Mouse (Mus musculus): ENCODE measurements around the gene Kcnk4. TPM values are rescaled to one million over a fixed set of nuclear protein-coding genes. Genes with fewer than 3 reads are reported as not detected.
A peak's percentile ranks its signal among the peaks of the same experiment; 100 is the strongest.

The Kcnk4 gene
- polyA plus RNA-seq, 1 experiment from 2014 or later, result 0.77 TPM

DNA sequence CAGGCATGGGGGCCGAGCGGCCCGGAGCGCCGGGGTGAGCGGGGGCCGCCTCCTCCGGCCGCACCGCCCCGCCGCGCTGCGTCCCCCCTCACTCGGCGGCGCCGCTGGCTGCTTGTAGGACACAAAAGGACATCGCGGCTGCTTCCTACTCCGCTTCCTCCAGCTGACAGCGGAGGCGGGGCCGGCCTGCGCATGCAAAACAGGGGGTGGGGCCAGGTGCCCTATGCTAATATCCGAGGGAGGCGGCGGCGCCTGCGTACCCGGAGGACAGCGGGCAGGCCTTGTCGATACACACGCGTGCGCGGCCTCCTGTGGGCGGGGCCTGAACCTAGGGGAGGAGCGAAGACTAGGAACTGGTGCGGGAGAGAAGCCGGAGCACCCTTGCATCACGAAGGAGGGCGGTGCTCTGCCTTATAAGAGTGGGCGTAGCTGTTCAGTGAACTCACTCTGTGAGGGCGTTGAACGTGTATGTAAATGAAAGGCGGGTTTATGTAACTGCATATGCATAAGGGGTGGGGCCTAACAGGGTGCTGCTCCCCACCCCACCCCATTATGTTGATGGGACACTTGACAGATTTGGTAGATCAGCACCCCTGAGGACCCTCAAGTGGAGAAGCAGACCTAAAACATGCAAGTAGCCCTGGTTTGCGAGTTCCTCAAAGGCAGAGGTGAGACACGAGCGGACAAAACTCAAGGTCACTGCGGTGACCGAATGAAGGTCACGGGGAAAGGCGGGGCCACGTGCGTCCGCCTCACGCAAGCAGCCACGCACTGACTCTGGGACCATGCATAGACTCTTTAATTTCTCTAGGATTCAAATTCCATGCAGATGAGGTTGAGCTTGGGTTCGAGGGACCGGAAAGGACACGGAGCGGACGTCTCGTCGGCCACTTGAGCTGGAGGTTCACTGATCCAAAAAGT is 12.4 kb downstream of the Kcnk4 start, which contains the start of gene Esrra:
TSS of gene Esrra (minus strand) at position 167 of the 921 bp plus-strand sequence.
- Histone ChIP-seq H3K9me3 (replicated peaks; ENCODE audit: control insufficient read depth, low read length) (no peaks in the 10 kb centered on the region), H3K4me2 (ENCODE audit: low read length) (peak within 1 kb of the TSS; percentile 95), H3K27me3 (replicated peaks; ENCODE audit: control insufficient read depth, insufficient read depth, low read length) (peaks cover 43% of the 10 kb centered on the region), H3K9ac (ENCODE audit: low read length) (peak within 1 kb of the TSS; percentile 88), H3K4me1 (ENCODE audit: control insufficient read depth, insufficient read depth, low read length) (peaks cover 19% of the 10 kb centered on the region), H3K4me3 (ENCODE audit: low read depth, low read length) (peak within 1 kb of the TSS; percentile 81), H3K36me3 (ENCODE audit: control insufficient read depth, insufficient read depth, low read length) (peaks cover 7% of the 10 kb centered on the region), H3K27ac (ENCODE audit: low read depth, low read length) (peak within 1 kb of the TSS; percentile 89)
- DNase-seq (ENCODE audit: low spot score) (peak; percentile 100), ATAC-seq (peak; percentile 95)
- WGBS, result under 1% methylated on average over 52 of the region's 66 CpGs

GRCm38 (mm10) chr19:6920741-6921636 is 13.3 kb downstream of the Kcnk4 start:
- WGBS, result 1% methylated on average over 33 of the region's 48 CpGs
- peak; percentile 53 for DNase-seq (ENCODE audit: low spot score)
- Histone ChIP-seq H3K4me1 (ENCODE audit: control insufficient read depth, insufficient read depth, low read length) (peaks cover 19% of the 10 kb centered on the region), H3K9me3 (replicated peaks; ENCODE audit: control insufficient read depth, low read length) (no peaks in the 10 kb centered on the region), H3K27ac (ENCODE audit: low read depth, low read length) (peak overlapping the region; percentile 89), H3K4me2 (ENCODE audit: low read length) (peak overlapping the region; percentile 95), H3K27me3 (replicated peaks; ENCODE audit: control insufficient read depth, insufficient read depth, low read length) (peaks cover 34% of the 10 kb centered on the region), H3K36me3 (ENCODE audit: control insufficient read depth, insufficient read depth, low read length) (peaks cover 7% of the 10 kb centered on the region), H3K9ac (ENCODE audit: low read length) (peak overlapping the region; percentile 88), H3K4me3 (ENCODE audit: low read depth, low read length) (peak overlapping the region; percentile 81)
- peak; percentile 13; the same call in 1 of the 2 replicates for ATAC-seq

DNA sequence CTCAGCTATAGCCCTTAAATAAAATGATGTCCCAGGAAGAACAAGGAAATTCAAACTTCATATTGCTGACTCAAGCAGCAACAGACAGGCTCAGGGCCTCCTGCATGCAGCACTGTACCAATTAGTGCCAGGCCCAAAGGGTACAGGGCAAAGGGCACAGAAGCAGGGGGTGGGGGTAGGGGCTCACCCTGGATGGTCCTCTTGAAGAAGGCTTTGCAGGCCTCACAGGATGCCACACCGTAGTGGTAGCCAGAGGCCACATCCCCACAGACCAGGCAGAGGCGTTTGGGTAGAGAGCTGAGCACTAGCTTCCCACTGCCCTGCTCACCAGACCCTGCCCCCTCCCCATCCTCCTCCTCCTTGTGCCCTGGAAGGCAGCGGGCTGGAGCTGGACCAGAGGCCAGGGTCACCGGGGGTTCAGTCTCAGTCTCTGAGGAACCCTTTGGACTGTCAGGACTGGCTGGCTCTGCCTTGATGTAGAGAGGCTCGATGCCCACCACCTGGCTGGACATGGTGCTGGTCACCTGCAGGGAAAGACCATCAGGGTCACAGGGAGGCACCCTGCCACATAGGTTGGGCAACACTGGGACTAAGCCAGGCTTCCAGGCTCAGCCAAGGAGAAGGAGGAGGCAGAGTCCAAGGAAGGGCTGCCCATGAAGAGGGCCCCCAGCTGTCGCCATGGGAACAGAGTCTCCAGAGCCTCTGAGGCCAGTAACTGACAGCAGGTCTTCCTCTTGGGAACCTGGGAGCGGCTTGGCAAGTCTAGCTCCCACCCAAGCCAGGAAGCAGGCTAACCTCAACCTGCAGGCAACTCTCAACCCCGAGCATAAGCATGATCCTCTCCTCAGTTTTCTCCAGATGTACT is 14.2 kb downstream of the Kcnk4 start:
- Histone ChIP-seq H3K36me3 (ENCODE audit: control insufficient read depth, insufficient read depth, low read length) (peaks cover 7% of the 10 kb centered on the region), H3K4me1 (ENCODE audit: control insufficient read depth, insufficient read depth, low read length) (peaks cover 19% of the 10 kb centered on the region), H3K4me2 (ENCODE audit: low read length) (peak overlapping the region; percentile 95), H3K9me3 (replicated peaks; ENCODE audit: control insufficient read depth, low read length) (no peaks in the 10 kb centered on the region), H3K4me3 (ENCODE audit: low read depth, low read length) (peak overlapping the region; percentile 81), H3K27ac (ENCODE audit: low read depth, low read length) (no peak overlapping the region), H3K27me3 (replicated peaks; ENCODE audit: control insufficient read depth, insufficient read depth, low read length) (peaks cover 25% of the 10 kb centered on the region), H3K9ac (ENCODE audit: low read length) (peak overlapping the region; percentile 88)
- ATAC-seq (no peak), DNase-seq (ENCODE audit: low spot score) (peak; percentile 16)
- WGBS, result 48% methylated on average over 8 of the region's 8 CpGs

GRCm38 (mm10) chr19:6919431-6919830 is 14.9 kb downstream of the Kcnk4 start:
- no peaks in the 10 kb centered on the region for H3K9me3 ChIP-seq (replicated peaks; ENCODE audit: control insufficient read depth, low read length)
- H3K4me3 ChIP-seq (ENCODE audit: low read depth, low read length), result no peak overlapping the region
- ATAC-seq, result no peak
- peaks cover 18% of the 10 kb centered on the region for H3K27me3 ChIP-seq (replicated peaks; ENCODE audit: control insufficient read depth, insufficient read depth, low read length)
- no peak overlapping the region for H3K27ac ChIP-seq (ENCODE audit: low read depth, low read length)
- no peak for DNase-seq (ENCODE audit: low spot score)
- H3K9ac ChIP-seq (ENCODE audit: low read length), result 0 out of 2 replicates have a peak overlapping the region, but pooled peaks have one; percentile 88
- H3K36me3 ChIP-seq (ENCODE audit: control insufficient read depth, insufficient read depth, low read length), result peaks cover 7% of the 10 kb centered on the region
- peaks cover 19% of the 10 kb centered on the region for H3K4me1 ChIP-seq (ENCODE audit: control insufficient read depth, insufficient read depth, low read length)
- H3K4me2 ChIP-seq (ENCODE audit: low read length), result no peak overlapping the region

DNA sequence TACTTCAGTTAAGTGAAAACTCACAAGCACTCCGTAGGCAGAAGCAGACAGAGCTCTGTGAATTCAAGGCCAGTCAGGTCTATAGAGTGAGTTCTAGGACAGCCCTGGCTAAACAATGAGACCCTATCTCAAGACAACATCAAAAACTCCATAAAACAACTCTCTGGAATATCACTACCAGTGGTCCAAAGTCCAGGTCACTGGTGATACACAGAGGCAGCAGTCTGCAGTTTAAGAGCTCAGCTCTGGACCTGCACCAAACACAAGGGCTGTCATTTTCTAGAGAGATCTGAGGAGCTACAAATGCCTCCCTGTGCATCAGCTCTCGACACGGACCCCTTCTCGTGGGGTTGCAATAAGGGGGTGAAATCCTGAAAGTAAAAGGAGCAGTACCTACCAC is 16.0 kb downstream of the Kcnk4 start:
- no peak for ATAC-seq
- no peak for DNase-seq (ENCODE audit: low spot score)
- WGBS, result 91% methylated on average over 4 of the region's 4 CpGs
- peaks cover 16% of the 10 kb centered on the region for H3K36me3 ChIP-seq (ENCODE audit: control insufficient read depth, insufficient read depth, low read length)
- H3K27me3 ChIP-seq (replicated peaks; ENCODE audit: control insufficient read depth, insufficient read depth, low read length), result peaks cover 8% of the 10 kb centered on the region
- no peak overlapping the region for H3K27ac ChIP-seq (ENCODE audit: low read depth, low read length)
- no peak overlapping the region for H3K4me3 ChIP-seq (ENCODE audit: low read depth, low read length)
- H3K9me3 ChIP-seq (replicated peaks; ENCODE audit: control insufficient read depth, low read length), result no peaks in the 10 kb centered on the region
- no peak overlapping the region for H3K4me2 ChIP-seq (ENCODE audit: low read length)
- no peak overlapping the region for H3K9ac ChIP-seq (ENCODE audit: low read length)
- peaks cover 19% of the 10 kb centered on the region for H3K4me1 ChIP-seq (ENCODE audit: control insufficient read depth, insufficient read depth, low read length)

GRCm38 (mm10) chr19:6916496-6916895 is 17.8 kb downstream of the Kcnk4 start:
- no peak overlapping the region for H3K4me3 ChIP-seq (ENCODE audit: low read depth, low read length)
- no peaks in the 10 kb centered on the region for H3K27me3 ChIP-seq (replicated peaks; ENCODE audit: control insufficient read depth, insufficient read depth, low read length)
- H3K9ac ChIP-seq (ENCODE audit: low read length), result no peak overlapping the region
- no peak overlapping the region for H3K27ac ChIP-seq (ENCODE audit: low read depth, low read length)
- ATAC-seq (no peak), DNase-seq (ENCODE audit: low spot score) (no peak)
- 78% methylated on average over 4 of the region's 4 CpGs for WGBS
- peaks cover 13% of the 10 kb centered on the region for H3K4me1 ChIP-seq (ENCODE audit: control insufficient read depth, insufficient read depth, low read length)
- H3K36me3 ChIP-seq (ENCODE audit: control insufficient read depth, insufficient read depth, low read length), result peaks cover 34% of the 10 kb centered on the region
- no peaks in the 10 kb centered on the region for H3K9me3 ChIP-seq (replicated peaks; ENCODE audit: control insufficient read depth, low read length)
- no peak overlapping the region for H3K4me2 ChIP-seq (ENCODE audit: low read length)

DNA sequence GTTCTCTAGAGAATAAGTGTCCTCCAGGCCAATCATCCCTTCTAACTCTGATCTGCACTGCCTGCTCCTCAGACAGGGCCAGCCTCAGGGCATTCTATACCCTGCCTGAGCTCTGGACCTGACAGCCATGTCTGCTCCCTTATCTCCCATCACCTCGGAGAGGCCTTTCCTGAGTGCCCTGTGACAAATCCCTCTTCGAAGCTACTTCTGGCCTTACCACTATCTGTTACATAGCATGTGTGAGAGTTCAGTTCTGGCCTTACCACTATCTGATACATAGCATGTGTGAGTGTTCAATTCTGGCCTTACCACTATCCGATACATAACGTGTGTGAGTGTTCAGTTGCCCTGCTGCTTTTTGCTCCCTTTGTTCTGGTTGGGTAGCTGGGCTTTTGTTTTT is 19.0 kb downstream of the Kcnk4 start:
- WGBS, result 87% methylated on average over 4 of the region's 4 CpGs
- H3K4me2 ChIP-seq (ENCODE audit: low read length), result no peak overlapping the region
- H3K9me3 ChIP-seq (replicated peaks; ENCODE audit: control insufficient read depth, low read length), result no peaks in the 10 kb centered on the region
- H3K36me3 ChIP-seq (ENCODE audit: control insufficient read depth, insufficient read depth, low read length), result peaks cover 41% of the 10 kb centered on the region
- no peak overlapping the region for H3K9ac ChIP-seq (ENCODE audit: low read length)
- no peak overlapping the region for H3K4me3 ChIP-seq (ENCODE audit: low read depth, low read length)
- H3K4me1 ChIP-seq (ENCODE audit: control insufficient read depth, insufficient read depth, low read length), result peaks cover 8% of the 10 kb centered on the region
- DNase-seq (ENCODE audit: low spot score), result no peak
- H3K27ac ChIP-seq (ENCODE audit: low read depth, low read length), result no peak overlapping the region
- ATAC-seq, result no peak
- no peaks in the 10 kb centered on the region for H3K27me3 ChIP-seq (replicated peaks; ENCODE audit: control insufficient read depth, insufficient read depth, low read length)

- ATAC-seq, result no peak
- peaks cover 2% of the 10 kb centered on the region; the same call in 1 of the 2 replicates for H3K4me1 ChIP-seq (ENCODE audit: control insufficient read depth, insufficient read depth, low read length)
- no peak overlapping the region for H3K9ac ChIP-seq (ENCODE audit: low read length)
Measured at GRCm38 (mm10) chr19:6914540-6914939, 19.8 kb downstream of the Kcnk4 start.

More at GRCm38 (mm10) chr19:6914540-6914939, 19.8 kb downstream of the Kcnk4 start:
- WGBS, result 92% methylated on average over 9 of the region's 9 CpGs
- DNase-seq (ENCODE audit: low spot score), result no peak
- Histone ChIP-seq H3K27ac (ENCODE audit: low read depth, low read length) (no peak overlapping the region), H3K36me3 (ENCODE audit: control insufficient read depth, insufficient read depth, low read length) (peaks cover 41% of the 10 kb centered on the region), H3K4me3 (ENCODE audit: low read depth, low read length) (no peak overlapping the region), H3K27me3 (replicated peaks; ENCODE audit: control insufficient read depth, insufficient read depth, low read length) (no peaks in the 10 kb centered on the region), H3K9me3 (replicated peaks; ENCODE audit: control insufficient read depth, low read length) (no peaks in the 10 kb centered on the region), H3K4me2 (ENCODE audit: low read length) (no peak overlapping the region)

Measured in forebrain, embryonic 14.5 days (tissue).